Comparison of ENCODE assay signal across 9 mouse cellular contexts in the genomic region with DNA sequence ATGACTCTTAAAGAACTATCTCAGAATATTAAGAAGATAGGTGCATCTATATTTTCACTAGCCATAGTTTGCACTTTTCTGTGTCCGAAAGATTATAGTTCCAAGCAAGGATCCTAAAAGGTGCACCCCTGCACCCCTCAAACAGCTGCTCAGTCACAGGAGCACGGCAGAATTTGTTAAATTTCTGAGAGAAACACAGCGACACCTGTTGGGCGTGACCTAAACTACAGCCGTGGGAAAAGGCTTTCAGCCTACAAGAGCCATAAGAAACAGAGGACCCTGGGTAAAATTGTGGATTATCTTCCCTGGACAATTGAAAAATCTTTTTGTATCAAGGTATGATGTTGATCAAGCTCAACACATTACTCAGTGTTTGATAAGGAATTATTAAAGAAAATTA.
A peak's percentile ranks its signal among the peaks of the same experiment; 100 is the strongest.
DNase-seq lines count a peak whose midpoint lies in the region; ATAC-seq and TF ChIP-seq lines count a peak whose summit lies in the region.
"Had no signal": no experiment of that assay in that cellular context is flagged by ENCODE, and none has a peak within 500 bp of the region (broad histone marks: within the 10 kb centered on the region; RNA-seq: fewer than 3 reads in every experiment).

No protein-coding gene starts in this region.

- no peaks in the 10 kb centered on the region for H3K9me3 ChIP-seq in kidney, embryonic 16.5 days (ENCODE audit: low read length)
- no peaks in the 10 kb centered on the region for H3K9me3 ChIP-seq in embryonic facial prominence, embryonic 10.5 days
- no peaks in the 10 kb centered on the region for H3K9me3 ChIP-seq in limb, embryonic 14.5 days (ENCODE audit: control insufficient read depth, low read length)
- H3K9me3 ChIP-seq: lung, embryonic 15.5 days had no signal

- H3K27ac ChIP-seq in kidney, adult 2 months (ENCODE audit: insufficient read depth, low read depth, low read length) = no peak overlapping the region
- no peak overlapping the region for H3K27ac ChIP-seq in kidney, embryonic 16.5 days (ENCODE audit: low read length)
- H3K27ac ChIP-seq in embryonic facial prominence, embryonic 10.5 days (replicated peaks) = no peak overlapping the region
- no peak overlapping the region for H3K27ac ChIP-seq in limb, embryonic 14.5 days (replicated peaks; ENCODE audit: low read depth, low read length)
- H3K27ac ChIP-seq: lung, embryonic 15.5 days had no signal

- WGBS in kidney, adult 2 months = 15% methylated on average over 5 of the region's 5 CpGs
- 20% methylated on average over 5 of the region's 5 CpGs for WGBS in kidney, embryonic 16.5 days
- 17% methylated on average over 5 of the region's 5 CpGs for WGBS in embryonic facial prominence, embryonic 10.5 days
- 14% methylated on average over 5 of the region's 5 CpGs for WGBS in limb, embryonic 14.5 days

- H3K4me1 ChIP-seq in kidney, adult 2 months (ENCODE audit: control insufficient read depth, insufficient read depth, low read length) = no peaks in the 10 kb centered on the region
- H3K4me1 ChIP-seq in kidney, embryonic 16.5 days (ENCODE audit: insufficient read depth, low read length) = no peaks in the 10 kb centered on the region
- H3K4me1 ChIP-seq in embryonic facial prominence, embryonic 10.5 days = peaks cover 3% of the 10 kb centered on the region; the same call in 1 of the 2 replicates
- no peaks in the 10 kb centered on the region for H3K4me1 ChIP-seq in limb, embryonic 14.5 days (ENCODE audit: control insufficient read depth, insufficient read depth, low read length)
- H3K4me1 ChIP-seq: lung, embryonic 15.5 days had no signal

- H3K4me3 ChIP-seq in kidney, adult 2 months (ENCODE audit: insufficient read depth, low read depth, low read length) = no peak overlapping the region
- H3K4me3 ChIP-seq in kidney, embryonic 16.5 days (ENCODE audit: low read length) = no peak overlapping the region
- H3K4me3 ChIP-seq in embryonic facial prominence, embryonic 10.5 days = no peak overlapping the region
- no peak overlapping the region for H3K4me3 ChIP-seq in limb, embryonic 14.5 days (replicated peaks; ENCODE audit: low read length)
- H3K4me3 ChIP-seq: lung, embryonic 15.5 days had no signal

- H3K27me3 ChIP-seq in kidney, adult 2 months (replicated peaks; ENCODE audit: control insufficient read depth, insufficient read depth, low read length) = no peaks in the 10 kb centered on the region
- no peaks in the 10 kb centered on the region for H3K27me3 ChIP-seq in kidney, embryonic 16.5 days (ENCODE audit: insufficient read depth, low read length)
- no peaks in the 10 kb centered on the region for H3K27me3 ChIP-seq in embryonic facial prominence, embryonic 10.5 days (replicated peaks; ENCODE audit: low read depth, poor library complexity, severe bottlenecking)
- H3K27me3 ChIP-seq in limb, embryonic 14.5 days (ENCODE audit: control insufficient read depth, insufficient read depth, low read length) = no peaks in the 10 kb centered on the region
- H3K27me3 ChIP-seq: lung, embryonic 15.5 days had no signal

- H3K9ac ChIP-seq in kidney, embryonic 16.5 days (replicated peaks; ENCODE audit: low read length) = no peak overlapping the region
- no peak overlapping the region for H3K9ac ChIP-seq in limb, embryonic 14.5 days (ENCODE audit: low read depth, low read length, severe bottlenecking)
- H3K9ac ChIP-seq: lung, embryonic 15.5 days had no signal

- H3K4me2 ChIP-seq in kidney, embryonic 16.5 days (replicated peaks; ENCODE audit: low read depth, low read length) = no peak overlapping the region
- no peak overlapping the region for H3K4me2 ChIP-seq in limb, embryonic 14.5 days (replicated peaks; ENCODE audit: low read depth, low read length, severe bottlenecking)
- H3K4me2 ChIP-seq: lung, embryonic 15.5 days had no signal

- TF ChIP-seq POLR2A in kidney, adult 2 months (IDR thresholded peaks at IDR 0.05; ENCODE audit: low read depth, low read length) = no peak
- no peak for TF ChIP-seq POLR2A in limb, embryonic 14.5 days (IDR thresholded peaks at IDR 0.05; ENCODE audit: borderline replicate concordance, extremely low read depth, insufficient read depth, insufficient read length)

- peak; percentile 55 for TF ChIP-seq CTCF in kidney, adult 2 months (conservative IDR thresholded peaks at IDR 0.05; ENCODE audit: insufficient read depth, insufficient read length, low read depth, low read length)

- DNase-seq in CD4-positive, CD25-positive, alpha-beta regulatory T cell, adult 2 months (ENCODE audit: low read depth, low spot score) = peak; percentile 16
- peak; percentile 10 for DNase-seq in kidney, adult 2 months
- DNase-seq in NIH3T3 (ENCODE audit: low read depth) = peak; percentile 69
- peak; percentile 69 for DNase-seq in embryonic facial prominence, embryonic 10.5 days (ENCODE audit: low spot score)
- peak; percentile 59 for DNase-seq in limb, embryonic 14.5 days (ENCODE audit: low spot score)
- DNase-seq in testis, postnatal 10 days (ENCODE audit: low spot score) = peak; percentile 67

- no peak for ATAC-seq in CD4-positive, CD25-positive, alpha-beta regulatory T cell, adult 4 months
- ATAC-seq in kidney, embryonic 16.5 days (ENCODE audit: low FRiP score, low TSS enrichment) = no peak
- ATAC-seq in limb, embryonic 14.5 days (ENCODE audit: low FRiP score, low read depth) = peak; percentile 19; the same call in 1 of the 2 replicates

- H3K36me3 ChIP-seq in kidney, adult 2 months (ENCODE audit: control insufficient read depth, insufficient read depth, low read length) = no peaks in the 10 kb centered on the region
- H3K36me3 ChIP-seq in kidney, embryonic 16.5 days (ENCODE audit: insufficient read depth, low read length) = no peaks in the 10 kb centered on the region
- H3K36me3 ChIP-seq in embryonic facial prominence, embryonic 10.5 days (replicated peaks) = no peaks in the 10 kb centered on the region
- no peaks in the 10 kb centered on the region for H3K36me3 ChIP-seq in limb, embryonic 14.5 days (ENCODE audit: control insufficient read depth, insufficient read depth, low read length)
- H3K36me3 ChIP-seq: lung, embryonic 15.5 days had no signal

Comparison
In these comparisons a context has a peak if more than half of its experiments do, and no peak if none do; other contexts are left out.
1. DNase-seq: peak in every context shown above with its lines; median percentile 69 in NIH3T3; 69 in embryonic facial prominence, embryonic 10.5 days; 67 in testis, postnatal 10 days; 59 in limb, embryonic 14.5 days; 16 in CD4-positive, CD25-positive, alpha-beta regulatory T cell, adult 2 months; 10 in kidney, adult 2 months.